Mouse (Mus musculus) forebrain, embryonic 11.5 days (tissue): ENCODE measurements around the gene Zfp94. TPM values are rescaled to one million over a fixed set of nuclear protein-coding genes. Genes with fewer than 3 reads are reported as not detected.

ENCODE experiments used
- ATAC-seq: fragments of 200-750 bp; cut with Nextera tagmentation; replicated peaks from 2 replicates; pipeline ENCODE4 v1.8.0; 2017; ENCODE audit warnings: moderate TSS enrichment; ENCODE audit not compliant: low FRiP score
- DNase-seq: peaks from one replicate; pipeline ENCODE4 v3.0.0-alpha.2; 2017; ENCODE audit warnings: low spot score
- H3K27ac ChIP-seq: fragments of 300-500 bp; sonication (generic); 2 replicates; pipeline ENCODE4 v1.5.1; 2014; ENCODE audit warnings: low read depth, low read length
- H3K27me3 ChIP-seq: fragments of 300-500 bp; sonication (generic); 2 replicates; pipeline ENCODE4 v1.6.1; 2014; ENCODE audit warnings: mild to moderate bottlenecking, low read length, mixed read lengths; ENCODE audit not compliant: control insufficient read depth, insufficient read depth
- H3K36me3 ChIP-seq: fragments of 300-500 bp; sonication (generic); 2 replicates; pipeline ENCODE4 v1.6.1; 2014; ENCODE audit warnings: mild to moderate bottlenecking, low read length, moderate library complexity, mixed read lengths; ENCODE audit not compliant: control insufficient read depth, insufficient read depth
- H3K4me1 ChIP-seq: fragments of 300-500 bp; sonication (generic); replicated peaks from 2 replicates; pipeline ENCODE4 v1.6.1; 2014; ENCODE audit warnings: low read length, mixed read lengths; ENCODE audit not compliant: control insufficient read depth, insufficient read depth
- H3K4me2 ChIP-seq: fragments of 300-500 bp; sonication (generic); 2 replicates; pipeline ENCODE4 v1.6.1; 2014; ENCODE audit warnings: low read depth, mild to moderate bottlenecking, low read length, moderate library complexity, mixed read lengths; ENCODE audit not compliant: severe bottlenecking
- H3K4me3 ChIP-seq: fragments of 300-500 bp; sonication (generic); 2 replicates; pipeline ENCODE4 v1.5.1; 2014; ENCODE audit warnings: low read depth, low read length
- H3K9ac ChIP-seq: fragments of 300-500 bp; sonication (generic); 2 replicates; pipeline ENCODE4 v1.6.1; 2014; ENCODE audit warnings: low read length
- H3K9me3 ChIP-seq: fragments of 300-500 bp; sonication (generic); 2 replicates; pipeline ENCODE4 v1.6.1; 2016; ENCODE audit warnings: low read length, mixed read lengths; ENCODE audit not compliant: control insufficient read depth
- WGBS: fragments of 180-500 bp; shearing (Covaris S2); extraction: QIAGEN DNeasy Blood & Tissue Kit; methylation state at CpG from one replicate; pipeline ENCODE4 v1.1.7; 2014; 5-methylcytosine and 5-hydroxymethylcytosine counted together
- microRNA-seq: library from miRNA; unstranded; fragments of <30 nt; microRNA quantifications from one replicate; pipeline ENCODE4, GENCODE M21; 2016; ENCODE audit not compliant: insufficient number of aligned reads
- polyA plus RNA-seq: library from polyadenylated mRNA; unstranded; fragments of >200 nt; fragmentation: Nextera tagmentation; extraction: Ambion mirVana; gene quantifications from 2 replicates; pipeline ENCODE4 v1.2.1, GENCODE M21; 2014

The Zfp94 gene
- polyA plus RNA-seq, 1 experiment from 2014 or later, result 15.2 TPM

DNA sequence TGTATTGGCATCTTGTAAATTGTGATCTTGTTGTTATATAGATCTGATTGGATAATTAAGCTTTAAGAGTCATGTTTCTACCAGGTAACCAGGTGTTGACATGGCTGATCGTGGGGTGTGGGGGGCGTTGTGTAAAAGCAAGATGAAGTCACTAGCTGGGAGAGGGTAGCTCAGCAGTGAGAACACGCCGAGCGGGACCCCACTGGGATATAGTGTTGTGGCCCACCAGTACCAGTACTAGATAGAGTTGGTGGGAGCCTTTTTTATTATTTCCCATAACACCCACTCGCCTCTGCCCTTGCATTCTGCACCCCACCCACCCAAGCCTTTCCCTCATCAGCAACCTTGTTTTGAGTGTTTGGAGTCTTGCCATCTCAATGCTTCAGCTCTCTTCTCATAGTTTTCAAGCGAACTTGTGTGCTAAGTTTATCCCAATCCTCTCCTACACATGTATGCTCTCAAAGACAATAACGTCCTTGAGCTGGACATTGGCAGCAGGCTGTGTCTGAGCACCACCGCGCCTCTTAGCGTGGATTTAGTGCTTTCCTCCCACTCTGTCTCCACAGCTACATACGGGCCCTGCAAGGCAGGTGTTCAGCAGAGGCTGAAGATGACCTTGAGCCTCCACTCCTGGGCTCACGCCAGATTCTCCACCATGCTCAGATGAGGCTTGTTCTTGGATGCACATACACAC is 57.0 kb downstream of the Zfp94 start:
- no peaks in the 10 kb centered on the region for H3K27me3 ChIP-seq
- no peak for ATAC-seq
- H3K4me3 ChIP-seq, result no peak overlapping the region
- WGBS, result 91% methylated on average over 13 of the region's 13 CpGs
- no peak for DNase-seq
- no peak overlapping the region for H3K9ac ChIP-seq
- H3K4me2 ChIP-seq, result no peak overlapping the region
- no peaks in the 10 kb centered on the region for H3K4me1 ChIP-seq
- no peak overlapping the region for H3K27ac ChIP-seq
- H3K36me3 ChIP-seq, result no peaks in the 10 kb centered on the region
- no peaks in the 10 kb centered on the region for H3K9me3 ChIP-seq

DNA sequence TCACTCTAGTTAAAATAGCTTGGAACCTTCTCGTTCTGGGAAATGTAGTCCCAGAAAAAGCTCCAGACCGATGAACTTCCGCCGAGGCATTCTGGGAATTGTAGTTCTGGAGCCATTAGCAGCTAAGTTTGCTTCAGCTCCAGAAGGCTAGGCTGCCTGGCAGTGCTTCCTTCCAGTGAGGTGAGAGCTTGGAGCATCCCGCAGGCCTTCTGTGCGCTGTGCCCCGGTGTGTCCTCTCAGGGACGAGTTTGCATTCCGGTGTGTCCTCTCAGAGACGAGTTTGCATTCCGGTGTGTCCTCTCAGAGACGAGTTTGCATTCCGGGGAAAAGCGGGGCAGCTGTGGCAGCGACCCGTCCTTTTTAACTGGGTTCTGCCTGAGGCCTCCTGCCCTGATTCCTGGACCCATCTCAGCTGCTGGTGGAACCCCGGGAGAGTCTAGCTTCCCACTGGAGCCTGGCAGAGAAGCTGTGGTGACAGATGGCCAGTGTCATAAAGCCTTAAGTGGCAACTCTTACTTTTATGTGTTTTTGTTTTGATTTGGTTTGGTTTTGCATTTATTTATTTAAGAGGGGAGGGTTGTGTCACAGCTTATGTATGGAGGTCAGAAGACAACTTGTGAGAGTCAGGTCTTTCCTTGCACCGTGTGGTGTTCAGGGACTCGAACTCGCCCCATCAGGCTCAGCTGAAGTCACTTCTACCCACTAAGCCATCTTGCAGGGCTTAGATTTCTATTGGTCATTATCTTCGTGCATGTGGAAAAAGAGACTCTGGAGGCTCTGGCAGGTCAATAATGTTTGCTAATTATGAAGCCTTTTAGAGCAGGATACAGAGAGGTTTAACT is 61.6 kb downstream of the Zfp94 start, which contains the start of gene Zfp108:
Gene Zfp108, plus strand, starts transcription at position 162 of the 842 bp plus-strand sequence.
- Histone ChIP-seq H3K9me3 (no peaks in the 10 kb centered on the region), H3K4me3 (peak within 1 kb of the TSS; percentile 36), H3K27me3 (no peaks in the 10 kb centered on the region), H3K27ac (no peak within 1 kb of the TSS), H3K36me3 (no peaks in the 10 kb centered on the region), H3K4me1 (no peaks in the 10 kb centered on the region), H3K4me2 (peak within 1 kb of the TSS; percentile 51), H3K9ac (peak within 1 kb of the TSS; percentile 53; the same call in 1 of the 2 replicates)
- DNase-seq (peak; percentile 75), ATAC-seq (peak; percentile 90)
- WGBS, result 23% methylated on average over 21 of the region's 21 CpGs

DNA sequence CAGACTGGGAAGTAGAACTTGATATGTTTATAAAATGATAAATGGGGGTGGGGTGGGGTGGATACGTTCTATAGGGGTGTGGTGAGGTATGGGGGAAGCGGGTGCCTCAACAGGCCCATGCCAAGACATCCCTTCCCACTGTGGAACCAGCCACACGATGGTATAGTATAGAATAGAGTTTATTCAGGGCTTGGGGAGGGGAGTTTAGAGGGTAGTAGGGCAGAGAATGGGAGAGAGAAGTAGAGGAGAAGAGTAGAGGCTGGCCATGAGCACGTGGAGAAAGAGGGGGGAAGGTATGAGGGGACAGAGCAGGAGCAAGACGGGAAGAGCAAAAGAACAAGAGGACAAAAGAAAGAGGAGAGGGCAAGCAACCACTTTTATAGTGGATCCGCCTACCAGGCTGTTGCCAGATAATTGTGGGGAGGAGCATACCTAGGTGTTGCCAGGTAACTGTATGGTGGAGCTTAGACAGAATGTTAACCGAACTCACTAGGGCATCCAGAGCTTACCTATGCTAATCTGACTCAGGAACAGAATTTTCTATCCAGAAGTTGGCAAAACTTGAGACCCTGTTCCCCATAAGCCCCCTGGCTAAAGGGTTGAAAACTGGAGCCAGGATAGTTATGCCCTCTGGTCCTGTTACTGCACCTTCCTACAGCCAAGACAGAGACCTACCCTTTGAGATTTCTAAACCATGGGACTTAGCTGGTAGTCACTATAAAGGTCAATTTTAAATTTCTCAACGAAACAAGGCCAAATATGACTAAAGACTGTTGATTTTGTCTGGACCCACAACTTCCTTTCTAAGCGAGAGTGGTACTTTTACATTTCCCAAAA is 62.5 kb downstream of the Zfp94 start:
- Histone ChIP-seq H3K9me3 (no peaks in the 10 kb centered on the region), H3K27ac (no peak overlapping the region), H3K36me3 (no peaks in the 10 kb centered on the region), H3K4me2 (peak overlapping the region; percentile 51), H3K4me1 (no peaks in the 10 kb centered on the region), H3K27me3 (no peaks in the 10 kb centered on the region), H3K4me3 (peak overlapping the region; percentile 36; the same call in 1 of the 2 replicates), H3K9ac (no peak overlapping the region)
- WGBS, result 65% methylated on average over 9 of the region's 9 CpGs
- DNase-seq, result no peak
- peak; percentile 74 for ATAC-seq

Small RNA genes lying within 50 kb of the gene (microRNA-seq; reads per million reads assigned to microRNA genes)
- gene Gm27592, result not detected

Other genes starting within 250 kb of the Zfp94 start
- 33.3 and 35.3 TPM in 2 replicates for gene Zfp180, start 234.7 kb downstream of the Zfp94 start, polyA plus RNA-seq
- 5.1 and 6.3 TPM in 2 replicates for gene Zfp112, start 204.4 kb downstream of the Zfp94 start, polyA plus RNA-seq
- 17.4 and 17.6 TPM in 2 replicates for gene Zfp235, start 182.5 kb downstream of the Zfp94 start, polyA plus RNA-seq
- gene Zfp114, start 141.6 kb downstream of the Zfp94 start, polyA plus RNA-seq, result 6.2 and 6.7 TPM in 2 replicates
- 9.6 and 12.3 TPM in 2 replicates for gene Zfp111, start 105.2 kb downstream of the Zfp94 start, polyA plus RNA-seq
- gene Zfp109, start 79.1 kb downstream of the Zfp94 start, polyA plus RNA-seq, result 5.0 and 5.7 TPM in 2 replicates
- 2.6 and 3.0 TPM in 2 replicates for gene Zfp108, start 61.9 kb downstream of the Zfp94 start, polyA plus RNA-seq
- 7.4 and 9.0 TPM in 2 replicates for gene Zfp93, start 46.2 kb downstream of the Zfp94 start, polyA plus RNA-seq
- 43.4 and 48.7 TPM in 2 replicates for gene Zfp61, start 15.4 kb downstream of the Zfp94 start, polyA plus RNA-seq
- 0.23 TPM in 1 of 2 replicates, not detected in the other for gene Tescl, start 17.3 kb upstream of the Zfp94 start, polyA plus RNA-seq
- not detected in 2 replicates for gene Lypd5, start 32.5 kb upstream of the Zfp94 start, polyA plus RNA-seq
- gene Kcnn4, start 53.6 kb upstream of the Zfp94 start, polyA plus RNA-seq, result 3.5 and 4.1 TPM in 2 replicates
- 29.6 and 29.8 TPM in 2 replicates for gene Smg9, start 83.0 kb upstream of the Zfp94 start, polyA plus RNA-seq
- gene Irgc1, start 135.6 kb upstream of the Zfp94 start, polyA plus RNA-seq, result not detected in 2 replicates
- gene Plaur, start 145.8 kb upstream of the Zfp94 start, polyA plus RNA-seq, result 1.1 and 1.2 TPM in 2 replicates
- 7.1 and 8.9 TPM in 2 replicates for gene Cadm4, start 165.4 kb upstream of the Zfp94 start, polyA plus RNA-seq
- gene Zfp428, start 190.3 kb upstream of the Zfp94 start, polyA plus RNA-seq, result 109 and 114 TPM in 2 replicates
- gene AC161166.1, start 195.8 kb upstream of the Zfp94 start, polyA plus RNA-seq, result 0.96 and 1.3 TPM in 2 replicates
- 16.1 and 16.4 TPM in 2 replicates for gene Irgq, start 214.0 kb upstream of the Zfp94 start, polyA plus RNA-seq
- gene Pinlyp, start 229.5 kb upstream of the Zfp94 start, polyA plus RNA-seq, result not detected in 2 replicates
- gene Xrcc1, start 229.6 kb upstream of the Zfp94 start, polyA plus RNA-seq, result 140 and 150 TPM in 2 replicates